Mouse (Mus musculus): ENCODE results near the gene Asphd2. TPM values are rescaled to one million over a fixed set of nuclear protein-coding genes. Genes with fewer than 3 reads are reported as not detected.

The Asphd2 gene
- 5.4 and 5.9 TPM in 2 replicates for polyA plus RNA-seq (2015; fragmentation: Nextera tagmentation; extraction: Ambion mirVana)

GRCm38 (mm10) chr5:112394779-112395443, at the start of gene Asphd2:
TSS of gene Asphd2 (minus strand) at chr5:112394866.
- Histone ChIP-seq H3K9ac (ENCODE audit: low read depth, low read length) (peak within 1 kb of the TSS; percentile 57), H3K27ac (no peak within 1 kb of the TSS), H3K4me1 (replicated peaks; ENCODE audit: insufficient read depth, low read length) (no peaks in the 10 kb centered on the region; the same call in 1 of the 2 replicates), H3K9me3 (replicated peaks; ENCODE audit: low read length) (no peaks in the 10 kb centered on the region), H3K4me3 (replicated peaks; ENCODE audit: low read depth, low read length) (peak within 1 kb of the TSS; percentile 57), H3K27me3 (ENCODE audit: insufficient read depth, low read length) (peaks cover 4% of the 10 kb centered on the region), H3K36me3 (ENCODE audit: insufficient read depth, low read length) (no peaks in the 10 kb centered on the region), H3K4me2 (ENCODE audit: low read length) (peak within 1 kb of the TSS; percentile 85)
- 2% methylated on average over 43 of the region's 67 CpGs for WGBS
- TF ChIP-seq CTCF (IDR thresholded peaks at IDR 0.05; ENCODE audit: low read depth): peak; percentile 29; the same call in 1 of the 2 replicates
- DNase-seq (ENCODE audit: low spot score): peak; percentile 82
- peak; percentile 85 for ATAC-seq (replicated peaks; ENCODE audit: low FRiP score, low read depth)

DNA sequence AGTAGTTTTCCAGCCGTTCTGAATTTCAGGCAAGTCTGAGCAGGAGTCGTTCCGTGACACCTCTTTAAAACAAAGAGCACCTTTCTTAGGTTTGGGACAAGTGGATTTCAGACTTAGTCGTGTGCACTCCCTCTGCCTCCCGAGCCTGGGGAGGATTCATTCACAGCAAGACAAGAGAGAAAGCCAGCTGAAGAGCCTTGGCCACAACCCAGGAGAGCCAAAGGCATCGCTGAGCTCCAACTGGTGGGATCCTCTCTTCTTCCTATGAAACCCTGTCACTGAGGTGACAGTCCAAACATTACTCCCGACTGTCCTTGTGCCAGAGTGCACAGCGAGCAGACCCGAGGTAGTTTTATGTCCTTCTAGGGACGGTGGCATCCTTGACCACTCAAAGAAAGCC, 43.9 kb upstream of the Asphd2 start:
- Histone ChIP-seq H3K4me1 (replicated peaks; ENCODE audit: insufficient read depth, low read length) (no peaks in the 10 kb centered on the region), H3K9me3 (replicated peaks; ENCODE audit: low read length) (no peaks in the 10 kb centered on the region), H3K4me3 (replicated peaks; ENCODE audit: low read depth, low read length) (no peak overlapping the region), H3K9ac (ENCODE audit: low read depth, low read length) (no peak overlapping the region), H3K27ac (no peak overlapping the region), H3K36me3 (ENCODE audit: insufficient read depth, low read length) (no peaks in the 10 kb centered on the region), H3K27me3 (ENCODE audit: insufficient read depth, low read length) (no peaks in the 10 kb centered on the region), H3K4me2 (ENCODE audit: low read length) (no peak overlapping the region)
- DNase-seq (ENCODE audit: low spot score) (no peak), ATAC-seq (replicated peaks; ENCODE audit: low FRiP score, low read depth) (no peak)
- WGBS: 27% methylated on average over 10 of the region's 10 CpGs
- TF ChIP-seq CTCF (IDR thresholded peaks at IDR 0.05; ENCODE audit: low read depth): no peak

DNA sequence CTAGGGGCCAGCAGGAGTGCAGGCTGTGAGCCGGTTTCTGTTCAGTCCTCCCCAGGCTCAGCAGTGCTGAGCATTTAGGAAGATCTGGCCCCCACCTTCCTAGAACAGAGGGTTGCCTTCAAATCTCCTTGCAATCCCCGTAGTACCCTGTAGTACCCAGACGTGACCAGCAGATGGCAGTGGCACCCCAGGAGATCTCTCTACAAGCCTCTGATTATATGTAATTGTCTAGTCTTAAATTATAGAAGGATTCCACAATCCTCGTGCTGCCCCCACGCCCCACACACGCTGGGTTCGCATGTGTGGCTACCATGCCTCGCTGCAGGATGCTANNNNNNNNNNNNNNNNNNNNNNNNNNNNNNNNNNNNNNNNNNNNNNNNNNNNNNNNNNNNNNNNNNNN, 38.3 kb upstream of the Asphd2 start:
- ATAC-seq (replicated peaks; ENCODE audit: low FRiP score, low read depth): no peak

DNA sequence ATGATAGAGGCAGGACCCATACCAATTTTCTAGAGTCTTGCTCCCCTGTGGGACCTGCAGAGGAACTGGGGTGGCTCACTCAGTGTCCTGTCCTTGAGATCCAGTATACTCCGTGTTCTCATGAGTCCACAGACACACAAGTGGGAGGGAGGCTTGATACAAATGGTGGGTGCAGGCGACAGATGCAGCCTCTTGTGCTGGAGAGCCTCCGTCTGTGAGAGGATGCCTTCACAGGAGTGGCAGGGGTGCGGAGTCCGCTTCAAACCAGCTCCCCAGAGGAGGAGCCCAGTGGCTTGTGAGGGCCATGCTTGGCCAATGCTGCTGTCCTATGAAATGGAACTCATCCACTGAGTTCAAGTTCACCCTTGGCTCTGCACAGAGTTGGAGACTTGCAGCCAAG, 37.4 kb upstream of the Asphd2 start:
- DNase-seq (ENCODE audit: low spot score) (no peak), ATAC-seq (replicated peaks; ENCODE audit: low FRiP score, low read depth) (no peak)
- peaks cover 5% of the 10 kb centered on the region; the same call in 1 of the 2 replicates for H3K4me1 ChIP-seq (replicated peaks; ENCODE audit: insufficient read depth, low read length)
- H3K36me3 ChIP-seq (ENCODE audit: insufficient read depth, low read length): no peaks in the 10 kb centered on the region
- no peak overlapping the region for H3K27ac ChIP-seq
- H3K9ac ChIP-seq (ENCODE audit: low read depth, low read length): no peak overlapping the region
- H3K4me2 ChIP-seq (ENCODE audit: low read length): no peak overlapping the region
- TF ChIP-seq CTCF (IDR thresholded peaks at IDR 0.05; ENCODE audit: low read depth): no peak
- no peaks in the 10 kb centered on the region for H3K27me3 ChIP-seq (ENCODE audit: insufficient read depth, low read length)
- no peaks in the 10 kb centered on the region for H3K9me3 ChIP-seq (replicated peaks; ENCODE audit: low read length)
- H3K4me3 ChIP-seq (replicated peaks; ENCODE audit: low read depth, low read length): no peak overlapping the region
- 81% methylated on average over 5 of the region's 5 CpGs for WGBS

More for the DNA sequence above, 38.3 kb upstream of the Asphd2 start:
- peak; percentile 91 for TF ChIP-seq CTCF (IDR thresholded peaks at IDR 0.05; ENCODE audit: low read depth)
- Histone ChIP-seq H3K36me3 (ENCODE audit: insufficient read depth, low read length) (no peaks in the 10 kb centered on the region), H3K27ac (no peak overlapping the region), H3K9ac (ENCODE audit: low read depth, low read length) (no peak overlapping the region), H3K4me3 (replicated peaks; ENCODE audit: low read depth, low read length) (no peak overlapping the region), H3K4me2 (ENCODE audit: low read length) (no peak overlapping the region), H3K4me1 (replicated peaks; ENCODE audit: insufficient read depth, low read length) (peaks cover 5% of the 10 kb centered on the region; the same call in 1 of the 2 replicates), H3K9me3 (replicated peaks; ENCODE audit: low read length) (no peaks in the 10 kb centered on the region), H3K27me3 (ENCODE audit: insufficient read depth, low read length) (no peaks in the 10 kb centered on the region)
- peak; percentile 79 for DNase-seq (ENCODE audit: low spot score)
- under 1% methylated on average over 8 of the region's 8 CpGs for WGBS

DNA sequence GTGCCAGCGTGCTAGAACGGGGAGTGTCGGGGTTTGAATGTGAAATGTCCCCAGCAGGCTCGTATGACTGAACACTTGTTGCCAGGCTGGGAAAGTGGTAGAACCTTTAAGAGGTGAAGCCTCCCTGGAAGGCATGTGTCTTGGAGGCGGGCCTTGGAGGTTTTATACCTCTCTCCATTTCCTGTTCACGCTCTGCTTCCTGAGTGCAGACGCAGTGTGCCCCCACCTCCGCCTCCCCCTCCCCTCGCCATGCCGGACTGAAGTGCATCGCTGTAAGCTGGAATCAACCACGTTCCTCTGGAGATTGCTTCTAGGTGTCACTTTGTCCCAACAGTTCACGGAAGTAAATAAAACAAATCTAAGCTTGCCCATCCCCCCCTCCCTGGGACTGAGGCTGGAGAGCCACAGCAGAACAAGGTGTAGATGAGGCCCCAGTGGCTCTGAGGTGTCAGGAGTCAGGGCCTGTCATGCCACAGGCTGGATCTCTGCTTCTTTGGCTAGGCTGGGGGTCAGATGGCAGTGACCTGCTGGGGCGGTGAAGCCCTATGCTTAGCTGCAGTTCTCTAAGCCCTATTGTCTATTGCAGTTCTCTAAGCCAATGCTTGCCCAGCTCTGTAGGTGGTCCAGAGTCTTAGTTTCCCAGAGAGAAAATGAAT, 36.6 kb upstream of the Asphd2 start:
- Histone ChIP-seq H3K4me1 (replicated peaks; ENCODE audit: insufficient read depth, low read length) (peaks cover 5% of the 10 kb centered on the region; the same call in 1 of the 2 replicates), H3K36me3 (ENCODE audit: insufficient read depth, low read length) (no peaks in the 10 kb centered on the region), H3K4me3 (replicated peaks; ENCODE audit: low read depth, low read length) (no peak overlapping the region), H3K4me2 (ENCODE audit: low read length) (peak overlapping the region; percentile 39), H3K9ac (ENCODE audit: low read depth, low read length) (peak overlapping the region; percentile 31; the same call in 1 of the 2 replicates), H3K27ac (no peak overlapping the region), H3K9me3 (replicated peaks; ENCODE audit: low read length) (no peaks in the 10 kb centered on the region), H3K27me3 (ENCODE audit: insufficient read depth, low read length) (no peaks in the 10 kb centered on the region)
- no peak for TF ChIP-seq CTCF (IDR thresholded peaks at IDR 0.05; ENCODE audit: low read depth)
- WGBS: 12% methylated on average over 14 of the region's 14 CpGs
- DNase-seq (ENCODE audit: low spot score) (no peak), ATAC-seq (replicated peaks; ENCODE audit: low FRiP score, low read depth) (no peak; the same call in 1 of the 2 replicates)

GRCm38 (mm10) chr5:112428944-112429343, 34.3 kb upstream of the Asphd2 start:
- Histone ChIP-seq H3K27me3 (ENCODE audit: insufficient read depth, low read length) (no peaks in the 10 kb centered on the region; the same call in 1 of the 2 replicates), H3K4me3 (replicated peaks; ENCODE audit: low read depth, low read length) (no peak overlapping the region), H3K27ac (no peak overlapping the region), H3K36me3 (ENCODE audit: insufficient read depth, low read length) (no peaks in the 10 kb centered on the region), H3K9me3 (replicated peaks; ENCODE audit: low read length) (no peaks in the 10 kb centered on the region), H3K9ac (ENCODE audit: low read depth, low read length) (no peak overlapping the region), H3K4me1 (replicated peaks; ENCODE audit: insufficient read depth, low read length) (peaks cover 5% of the 10 kb centered on the region; the same call in 1 of the 2 replicates), H3K4me2 (ENCODE audit: low read length) (no peak overlapping the region)
- WGBS: 12% methylated on average over 19 of the region's 19 CpGs
- DNase-seq (ENCODE audit: low spot score) (peak; percentile 82), ATAC-seq (replicated peaks; ENCODE audit: low FRiP score, low read depth) (no peak)
- peak; percentile 81 for TF ChIP-seq CTCF (IDR thresholded peaks at IDR 0.05; ENCODE audit: low read depth)

All from kidney, postnatal 0 days (tissue).